Mouse (Mus musculus): Measurements from ENCODE around the gene Gbx2. TPM values are rescaled to one million over a fixed set of nuclear protein-coding genes. Genes with fewer than 3 reads are reported as not detected.

Gene Gbx2
- polyA plus RNA-seq (2012; rRNA removed): 19.3 and 23.0 TPM in 2 replicates

GRCm38 (mm10) chr1:89931120-89931519 is at the start of gene Gbx2:
Gbx2 (minus strand) TSS chr1:89931179.

Other genes starting within 250 kb of the Gbx2 start
- 0.34 and 0.48 TPM in 2 replicates for gene Asb18, start 83.5 kb upstream of the Gbx2 start, polyA plus RNA-seq (2012; rRNA removed)
- 0.33 and 0.57 TPM in 2 replicates for gene Iqca, start 222.2 kb upstream of the Gbx2 start, polyA plus RNA-seq (2012; rRNA removed)